Mouse (Mus musculus) liver, embryonic 14.5 days (tissue): ENCODE data around the gene Lrrc36. TPM values are rescaled to one million over a fixed set of nuclear protein-coding genes. Genes with fewer than 3 reads are reported as not detected.

Experiments used
- ATAC-seq: fragments of 200-750 bp; cut with Nextera tagmentation; 2 replicates; pipeline ENCODE4 v1.8.0; 2017; ENCODE audit warnings: moderate number of reproducible peaks, mild to moderate bottlenecking, moderate library complexity; ENCODE audit not compliant: insufficient read depth
- DNase-seq, 3 experiments: peaks; one replicate each; pipeline ENCODE4 v3.0.0-alpha.2; 2012 to 2013; ENCODE audit warnings: low read depth in 3 of 3, low spot score in 3 of 3
- H3K27ac ChIP-seq: fragments of 300-500 bp; sonication (generic); 2 replicates; pipeline ENCODE4 v1.5.1; 2014; ENCODE audit warnings: moderate library complexity, mild to moderate bottlenecking, control low read depth, inconsistent platforms
- H3K27me3 ChIP-seq: fragments of 300-500 bp; sonication (generic); 2 replicates; pipeline ENCODE4 v1.6.1; 2014; ENCODE audit warnings: mild to moderate bottlenecking, low read length, moderate library complexity; ENCODE audit not compliant: control insufficient read depth, insufficient read depth
- H3K36me3 ChIP-seq: fragments of 300-500 bp; sonication (generic); replicated peaks from 2 replicates; pipeline ENCODE4 v1.6.1; 2014; ENCODE audit warnings: low read depth; ENCODE audit not compliant: control insufficient read depth, insufficient read depth
- H3K4me1 ChIP-seq, 2 experiments: fragments of 200-500 bp in 1 of 2; fragments of 300-500 bp in 1 of 2; sonication (generic) in 1 of 2; replicated peaks; 2 replicates each; pipeline ENCODE4 v1.6.1; 2012 to 2014; ENCODE audit warnings: antibody characterized with exemption in 1 of 2, inconsistent platforms in 1 of 2, low read length in 1 of 2; ENCODE audit not compliant: control insufficient read depth in 2 of 2, insufficient read depth in 2 of 2
- H3K4me2 ChIP-seq: fragments of 300-500 bp; sonication (generic); 2 replicates; pipeline ENCODE4 v1.6.1; 2014; ENCODE audit warnings: low read depth, mild to moderate bottlenecking, control low read depth, moderate library complexity
- H3K4me3 ChIP-seq, 2 experiments: fragments of 200-500 bp in 1 of 2; fragments of 300-500 bp in 1 of 2; sonication (generic) in 1 of 2; 2 replicates each; pipeline ENCODE4 v1.5.1; 2012 to 2014; ENCODE audit warnings: low read depth in 2 of 2, low read length in 2 of 2, mild to moderate bottlenecking in 2 of 2, control low read depth in 1 of 2, inconsistent platforms in 1 of 2, moderate library complexity in 1 of 2; ENCODE audit not compliant: insufficient read depth in 1 of 2
- H3K9ac ChIP-seq: fragments of 300-500 bp; sonication (generic); replicated peaks from 2 replicates; pipeline ENCODE4 v1.6.1; 2014; ENCODE audit warnings: mild to moderate bottlenecking, control low read depth, moderate library complexity
- H3K9me3 ChIP-seq: fragments of 300-500 bp; sonication (generic); 2 replicates; pipeline ENCODE4 v1.6.1; 2016; ENCODE audit warnings: low read length, mixed read lengths; ENCODE audit not compliant: control insufficient read depth
- CTCF ChIP-seq: IDR thresholded peaks from 2 replicates; pipeline ENCODE4 v1.5.1; 2016; ENCODE audit warnings: antibody characterized with exemption, low read depth, control low read depth
- EP300 ChIP-seq: IDR thresholded peaks from 2 replicates; pipeline ENCODE4 v1.6.1; 2016; ENCODE audit warnings: antibody characterized with exemption, low read depth
- whole genome bisulfite sequencing: fragments of 180-500 bp; shearing (Covaris S2); extraction: QIAGEN DNeasy Blood & Tissue Kit; methylation state at CpG from one replicate; pipeline ENCODE4 v1.1.7; 2014; ENCODE audit not compliant: insufficient replicate concordance; 5-methylcytosine and 5-hydroxymethylcytosine counted together
- polyA plus RNA-seq, 2 experiments: library from polyadenylated mRNA; depleted of rRNA in 1 of 2; stranded (reverse) in 1 of 2; unstranded in 1 of 2; fragments of >200 nt; fragmentation: Nextera tagmentation in 1 of 2; extraction: Ambion mirVana in 1 of 2; gene quantifications; 2 replicates each; pipeline versions ENCODE4 v1.2.1 to v1.2.3; 2012 to 2014

The Lrrc36 gene
- polyA plus RNA-seq, 2 experiments: 0.08 to 0.09 TPM

DNA sequence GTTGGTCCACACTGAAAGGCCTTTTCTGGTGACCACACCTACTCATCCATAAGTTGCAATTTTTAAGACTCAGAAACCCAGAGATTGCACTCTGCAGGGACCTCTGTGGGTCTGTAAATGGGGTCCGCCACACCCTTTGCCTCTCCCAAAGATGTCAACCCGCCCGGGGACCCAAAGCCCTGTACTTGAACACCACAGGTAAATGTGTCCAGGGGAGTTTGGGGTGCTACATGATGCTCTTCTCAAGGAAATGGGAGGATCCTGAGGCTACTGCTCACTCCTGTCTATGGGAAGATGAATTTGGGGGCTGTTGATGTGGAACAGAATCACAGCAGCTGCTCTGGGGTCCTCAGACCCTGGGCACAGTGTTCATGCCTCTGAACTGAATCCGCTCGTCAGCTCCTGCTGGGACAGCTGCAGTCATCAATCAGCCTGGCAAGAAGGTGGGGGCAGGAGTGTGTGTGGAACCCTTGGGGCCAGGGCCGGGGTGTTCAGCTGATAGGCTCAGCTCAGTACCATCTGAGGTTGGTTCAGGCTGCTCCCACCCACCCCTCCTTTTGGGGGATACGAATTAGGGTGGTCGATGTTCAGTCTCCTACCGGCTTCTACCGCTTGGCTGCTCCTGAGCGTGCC is 57.4 kb downstream of the Lrrc36 start:
- H3K9me3 ChIP-seq: no peaks in the 10 kb centered on the region
- peaks cover 16 to 23% of the 10 kb centered on the region in 2 experiments for H3K4me1 ChIP-seq
- peaks cover 49% of the 10 kb centered on the region for H3K27me3 ChIP-seq
- no peak overlapping the region for H3K4me3 ChIP-seq
- no peak overlapping the region for H3K27ac ChIP-seq
- no peak for TF ChIP-seq CTCF
- TF ChIP-seq EP300: no peak
- H3K4me2 ChIP-seq: peak overlapping the region; percentile 45
- WGBS: 16% methylated on average over 11 of the region's 11 CpGs
- no peaks in the 10 kb centered on the region for H3K36me3 ChIP-seq
- H3K9ac ChIP-seq: no peak overlapping the region
- peak; percentile 19; the same call in 1 of the 2 replicates for ATAC-seq
- DNase-seq: no peak

DNA sequence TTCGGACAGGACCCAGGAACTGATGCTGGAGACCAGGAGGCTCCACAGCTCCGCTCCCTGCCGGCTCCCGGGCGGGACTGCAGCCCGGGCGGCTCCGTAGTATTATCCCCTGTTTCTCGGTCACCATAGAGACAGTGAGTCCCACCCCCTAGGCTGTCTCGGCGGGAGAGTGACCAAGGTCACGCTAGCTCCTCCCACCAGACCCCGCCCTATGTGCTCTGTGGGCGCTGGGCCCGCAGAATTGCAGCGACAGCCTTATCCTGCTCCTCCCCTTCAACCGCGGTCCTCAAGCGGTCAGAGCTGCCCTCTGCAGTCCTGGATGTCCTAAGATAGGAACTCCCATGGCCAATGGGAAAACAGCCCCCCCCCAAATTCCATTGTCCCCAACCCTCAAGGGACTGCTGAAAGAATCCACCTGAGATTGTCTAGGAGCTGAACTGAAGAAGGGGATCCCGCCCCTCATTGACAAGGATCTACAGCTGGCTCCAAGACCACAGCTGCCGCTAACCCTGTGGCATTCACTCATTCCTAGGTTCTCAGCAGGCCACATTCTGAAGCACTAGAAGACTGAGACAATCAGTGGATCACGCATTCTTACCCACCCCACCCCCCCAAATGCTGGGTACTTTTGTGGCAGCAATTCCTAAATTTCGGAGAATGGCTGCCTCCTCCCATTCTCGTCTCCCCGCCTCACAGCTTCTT is 58.1 kb downstream of the Lrrc36 start, which contains the start of gene Tppp3:
Gene Tppp3 (minus strand): TSS at position 213 of the 702 bp plus-strand sequence.
- Histone ChIP-seq H3K4me1 (peaks cover 16 to 23% of the 10 kb centered on the region in 2 experiments), H3K27ac (no peak within 1 kb of the TSS), H3K9ac (no peak within 1 kb of the TSS), H3K4me3 (no peak within 1 kb of the TSS), H3K36me3 (no peaks in the 10 kb centered on the region), H3K9me3 (no peaks in the 10 kb centered on the region), H3K4me2 (peak within 1 kb of the TSS; percentile 45), H3K27me3 (peaks cover 49% of the 10 kb centered on the region)
- DNase-seq: peak; percentile 69 to 80 (median 70)
- ATAC-seq: peak; percentile 83
- TF ChIP-seq EP300: no peak
- TF ChIP-seq CTCF: peak; percentile 64
- WGBS: 4% methylated on average over 25 of the region's 25 CpGs

DNA sequence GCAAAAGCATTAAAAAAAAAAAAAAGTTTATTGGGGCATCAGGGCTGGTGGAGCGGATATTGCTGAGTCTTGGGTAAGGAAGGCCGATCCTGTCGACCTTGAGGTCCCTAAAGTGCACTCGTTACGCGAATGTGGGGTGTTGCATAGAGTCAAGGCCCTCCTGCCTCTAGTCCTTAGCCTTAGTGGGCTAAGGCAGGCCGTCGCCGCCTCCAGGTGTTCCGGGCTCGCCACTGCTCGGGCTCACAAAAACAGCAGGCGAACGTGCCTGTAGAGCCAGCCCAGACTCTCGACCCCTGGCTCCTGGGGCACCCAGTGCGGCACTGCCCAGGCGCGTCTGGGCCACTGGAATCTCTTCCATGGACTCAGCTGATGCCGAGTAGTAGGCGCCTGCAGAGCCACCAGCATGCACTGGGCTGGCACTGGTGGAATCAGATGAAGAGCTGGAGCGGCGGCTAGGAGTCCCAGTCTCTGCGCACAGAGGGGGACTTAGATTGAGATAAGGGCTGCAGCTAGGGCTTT is 59.1 kb downstream of the Lrrc36 start:
- no peak for DNase-seq
- TF ChIP-seq CTCF (no peak), EP300 (no peak)
- H3K9me3 ChIP-seq: no peaks in the 10 kb centered on the region
- no peaks in the 10 kb centered on the region for H3K36me3 ChIP-seq
- ATAC-seq: no peak
- WGBS: 26% methylated on average over 23 of the region's 23 CpGs
- no peak overlapping the region for H3K4me2 ChIP-seq
- H3K27ac ChIP-seq: no peak overlapping the region
- peaks cover 16 to 23% of the 10 kb centered on the region in 2 experiments for H3K4me1 ChIP-seq
- H3K9ac ChIP-seq: no peak overlapping the region
- H3K27me3 ChIP-seq: peaks cover 49% of the 10 kb centered on the region
- H3K4me3 ChIP-seq: no peak overlapping the region

DNA sequence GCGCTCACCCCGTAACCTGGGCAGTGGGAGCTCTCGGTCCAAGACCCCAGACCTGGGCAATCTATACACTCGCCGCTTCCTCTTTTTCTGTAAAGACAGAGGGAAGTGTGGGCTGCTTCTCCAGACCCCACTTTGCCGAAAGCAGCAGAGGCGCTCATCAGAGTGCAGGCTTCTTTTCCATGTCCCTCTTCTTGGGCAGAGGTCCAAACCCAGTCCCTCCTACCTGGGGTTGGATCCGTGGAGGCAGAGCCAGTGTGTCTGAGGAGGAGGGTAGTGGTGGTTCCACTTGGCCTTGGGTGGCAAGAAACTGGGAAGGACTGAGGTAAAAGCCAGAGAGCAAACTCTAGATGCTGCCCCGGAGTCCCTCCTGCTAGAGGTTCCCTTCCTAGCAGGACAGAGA is 59.6 kb downstream of the Lrrc36 start:
- H3K4me1 ChIP-seq: peaks cover 16 to 23% of the 10 kb centered on the region in 2 experiments
- 21% methylated on average over 9 of the region's 9 CpGs for WGBS
- H3K27ac ChIP-seq: no peak overlapping the region
- DNase-seq (no peak), ATAC-seq (no peak)
- H3K9ac ChIP-seq: no peak overlapping the region
- no peaks in the 10 kb centered on the region for H3K36me3 ChIP-seq
- H3K4me2 ChIP-seq: no peak overlapping the region
- H3K9me3 ChIP-seq: no peaks in the 10 kb centered on the region
- no peak for TF ChIP-seq EP300
- TF ChIP-seq CTCF: no peak
- H3K4me3 ChIP-seq: no peak overlapping the region
- H3K27me3 ChIP-seq: peaks cover 49% of the 10 kb centered on the region
